Comparison of ENCODE assay signal across 8 mouse cellular contexts in the genomic region with DNA sequence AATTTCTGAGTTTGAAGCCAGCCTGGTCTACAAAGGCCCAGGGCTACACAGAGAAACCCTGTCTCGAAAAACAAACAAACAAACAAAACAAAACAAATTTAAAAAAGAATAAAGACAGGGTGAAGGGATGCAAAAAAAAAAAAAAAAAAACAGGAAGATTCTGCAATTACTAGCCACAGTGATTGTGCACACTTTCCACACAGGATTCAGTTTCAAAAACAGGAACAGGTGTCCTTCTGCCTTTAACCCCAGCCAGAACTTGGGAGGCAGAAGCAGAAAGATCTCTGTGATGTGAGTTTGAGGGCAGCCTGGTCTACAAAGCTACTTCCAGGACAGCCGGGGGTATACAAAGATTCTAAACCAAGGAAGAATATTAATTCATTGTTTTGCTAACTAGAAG. TPM values are rescaled to one million over a fixed set of nuclear protein-coding genes. Genes with fewer than 3 reads are reported as not detected.
DNase-seq lines count a peak whose midpoint lies in the region; ATAC-seq lines count a peak whose summit lies in the region.

No protein-coding gene starts in this region.

- WGBS in kidney, embryonic 15.5 days, result 80% methylated on average over 2 of the region's 2 CpGs
- 73% methylated on average over 2 of the region's 2 CpGs for WGBS in embryonic facial prominence, embryonic 10.5 days
- 59% methylated on average over 2 of the region's 2 CpGs for WGBS in intestine, embryonic 14.5 days
- 68% methylated on average over 2 of the region's 2 CpGs for WGBS in midbrain, embryonic 16.5 days

- H3K4me1 ChIP-seq in kidney, embryonic 15.5 days, result peaks cover 32% of the 10 kb centered on the region
- peaks cover 29% of the 10 kb centered on the region for H3K4me1 ChIP-seq in embryonic facial prominence, embryonic 10.5 days
- peaks cover 21% of the 10 kb centered on the region for H3K4me1 ChIP-seq in intestine, embryonic 14.5 days (replicated peaks; ENCODE audit: control insufficient read depth, insufficient read depth, low read length)
- H3K4me1 ChIP-seq in midbrain, embryonic 16.5 days (ENCODE audit: control insufficient read depth, insufficient read depth, low read length), result peaks cover 24% of the 10 kb centered on the region

- H3K36me3 ChIP-seq in kidney, embryonic 15.5 days, result peaks cover 12% of the 10 kb centered on the region
- peaks cover 15% of the 10 kb centered on the region for H3K36me3 ChIP-seq in embryonic facial prominence, embryonic 10.5 days (replicated peaks)
- H3K36me3 ChIP-seq in intestine, embryonic 14.5 days (ENCODE audit: control insufficient read depth, insufficient read depth, low read length), result peaks cover 8% of the 10 kb centered on the region; the same call in 1 of the 2 replicates
- no peaks in the 10 kb centered on the region for H3K36me3 ChIP-seq in midbrain, embryonic 16.5 days (ENCODE audit: control insufficient read depth, insufficient read depth, low read length)

- H3K9ac ChIP-seq in kidney, embryonic 15.5 days, result peak overlapping the region; percentile 67
- peak overlapping the region; percentile 33 for H3K9ac ChIP-seq in intestine, embryonic 14.5 days (ENCODE audit: low read length)
- peak overlapping the region; percentile 57 for H3K9ac ChIP-seq in midbrain, embryonic 16.5 days (ENCODE audit: low read depth, low read length)

- H3K27ac ChIP-seq in kidney, embryonic 15.5 days, result peak overlapping the region; percentile 91; the same call in 1 of the 2 replicates
- peak overlapping the region; percentile 89 for H3K27ac ChIP-seq in embryonic facial prominence, embryonic 10.5 days (replicated peaks)
- peak overlapping the region; percentile 8; the same call in 1 of the 2 replicates for H3K27ac ChIP-seq in intestine, embryonic 14.5 days (ENCODE audit: low read depth)
- H3K27ac ChIP-seq in midbrain, embryonic 16.5 days (ENCODE audit: low read length), result peak overlapping the region; percentile 89

- no peaks in the 10 kb centered on the region for H3K9me3 ChIP-seq in kidney, embryonic 15.5 days (replicated peaks)
- no peaks in the 10 kb centered on the region for H3K9me3 ChIP-seq in embryonic facial prominence, embryonic 10.5 days
- H3K9me3 ChIP-seq in intestine, embryonic 14.5 days (ENCODE audit: control insufficient read depth, low read length), result no peaks in the 10 kb centered on the region
- no peaks in the 10 kb centered on the region for H3K9me3 ChIP-seq in midbrain, embryonic 16.5 days (replicated peaks; ENCODE audit: control insufficient read depth, low read length, poor library complexity, severe bottlenecking)

- H3K4me2 ChIP-seq in kidney, embryonic 15.5 days, result peak overlapping the region; percentile 91
- H3K4me2 ChIP-seq in intestine, embryonic 14.5 days (ENCODE audit: low read length), result peak overlapping the region; percentile 80
- H3K4me2 ChIP-seq in midbrain, embryonic 16.5 days (ENCODE audit: low read length), result peak overlapping the region; percentile 63

- no peaks in the 10 kb centered on the region for H3K27me3 ChIP-seq in kidney, embryonic 15.5 days
- peaks cover 9% of the 10 kb centered on the region for H3K27me3 ChIP-seq in embryonic facial prominence, embryonic 10.5 days (replicated peaks; ENCODE audit: low read depth, poor library complexity, severe bottlenecking)
- no peaks in the 10 kb centered on the region for H3K27me3 ChIP-seq in intestine, embryonic 14.5 days (replicated peaks; ENCODE audit: control insufficient read depth, insufficient read depth, low read length)
- H3K27me3 ChIP-seq in midbrain, embryonic 16.5 days (ENCODE audit: control insufficient read depth, insufficient read depth, low read depth, low read length), result no peaks in the 10 kb centered on the region

- ATAC-seq in kidney, embryonic 15.5 days (replicated peaks; ENCODE audit: low FRiP score), result no peak
- ATAC-seq in intestine, embryonic 14.5 days (replicated peaks; ENCODE audit: low FRiP score, low TSS enrichment, low read depth), result no peak
- no peak for ATAC-seq in midbrain, embryonic 16.5 days

- H3K4me3 ChIP-seq in kidney, embryonic 15.5 days (replicated peaks), result peak overlapping the region; percentile 95
- H3K4me3 ChIP-seq in embryonic facial prominence, embryonic 10.5 days, result peak overlapping the region; percentile 90
- H3K4me3 ChIP-seq in intestine, embryonic 14.5 days (ENCODE audit: low read depth, low read length), result peak overlapping the region; percentile 78
- peak overlapping the region; percentile 87 for H3K4me3 ChIP-seq in midbrain, embryonic 16.5 days (ENCODE audit: low read depth, low read length)

- no peak for DNase-seq in kidney, adult 9 months
- no peak for DNase-seq in embryonic facial prominence, embryonic 10.5 days (ENCODE audit: low spot score)
- no peak for DNase-seq in intestine, embryonic 14.5 days (ENCODE audit: low spot score)
- no peak for DNase-seq in urinary bladder, adult 18-20 months (ENCODE audit: low spot score in 2 of 2)
- DNase-seq in cerebellum, postnatal 36 days, result no peak
- no peak for DNase-seq in frontal cortex, postnatal 14 days (ENCODE audit: low spot score in 2 of 2)

RNA-seq across cellular contexts. Expression of a gene that starts 1.3 kb away (rescaled TPM):
- polyA plus RNA-seq in kidney, embryonic 15.5 days (2015; fragmentation: Nextera tagmentation; extraction: Ambion mirVana), result 7.4 and 8.7 TPM in 2 replicates
- 5.3 and 5.9 TPM in 2 replicates for polyA plus RNA-seq in embryonic facial prominence, embryonic 10.5 days (2016; fragmentation: Nextera tagmentation; extraction: Ambion mirVana)
- polyA plus RNA-seq in intestine, embryonic 14.5 days (2014; fragmentation: Nextera tagmentation; extraction: Ambion mirVana), result 8.8 TPM in 2 replicates
- polyA plus RNA-seq in midbrain, embryonic 16.5 days (2015; fragmentation: Nextera tagmentation; extraction: Ambion mirVana), result 15.7 and 20.4 TPM in 2 replicates

RNA-seq across cellular contexts. Expression of a gene that starts 12.3 kb away (rescaled TPM):
- 60.8 and 64.3 TPM in 2 replicates for polyA plus RNA-seq in kidney, embryonic 15.5 days (2015; fragmentation: Nextera tagmentation; extraction: Ambion mirVana)
- 41.0 and 44.5 TPM in 2 replicates for polyA plus RNA-seq in embryonic facial prominence, embryonic 10.5 days (2016; fragmentation: Nextera tagmentation; extraction: Ambion mirVana)
- polyA plus RNA-seq in intestine, embryonic 14.5 days (2014; fragmentation: Nextera tagmentation; extraction: Ambion mirVana), result 50.1 and 58.9 TPM in 2 replicates
- 41.2 and 44.0 TPM in 2 replicates for polyA plus RNA-seq in midbrain, embryonic 16.5 days (2015; fragmentation: Nextera tagmentation; extraction: Ambion mirVana)

RNA-seq across cellular contexts. Expression of a gene that starts 12.8 kb away (rescaled TPM):
- 164 and 175 TPM in 2 replicates for polyA plus RNA-seq in kidney, embryonic 15.5 days (2015; fragmentation: Nextera tagmentation; extraction: Ambion mirVana)
- polyA plus RNA-seq in embryonic facial prominence, embryonic 10.5 days (2016; fragmentation: Nextera tagmentation; extraction: Ambion mirVana), result 215 and 218 TPM in 2 replicates
- polyA plus RNA-seq in intestine, embryonic 14.5 days (2014; fragmentation: Nextera tagmentation; extraction: Ambion mirVana), result 150 and 170 TPM in 2 replicates
- polyA plus RNA-seq in midbrain, embryonic 16.5 days (2015; fragmentation: Nextera tagmentation; extraction: Ambion mirVana), result 12.6 and 15.4 TPM in 2 replicates

RNA-seq across cellular contexts. Expression of a gene that starts 30.0 kb away (rescaled TPM):
- polyA plus RNA-seq in kidney, embryonic 15.5 days (2015; fragmentation: Nextera tagmentation; extraction: Ambion mirVana), result 83.5 and 101 TPM in 2 replicates
- 60.9 and 70.0 TPM in 2 replicates for polyA plus RNA-seq in embryonic facial prominence, embryonic 10.5 days (2016; fragmentation: Nextera tagmentation; extraction: Ambion mirVana)
- polyA plus RNA-seq in intestine, embryonic 14.5 days (2014; fragmentation: Nextera tagmentation; extraction: Ambion mirVana), result 76.7 TPM in 2 replicates
- polyA plus RNA-seq in midbrain, embryonic 16.5 days (2015; fragmentation: Nextera tagmentation; extraction: Ambion mirVana), result 335 and 438 TPM in 2 replicates

RNA-seq across cellular contexts. Expression of a gene that starts 36.8 kb away (rescaled TPM):
- polyA plus RNA-seq in kidney, embryonic 15.5 days (2015; fragmentation: Nextera tagmentation; extraction: Ambion mirVana), result 12.1 and 13.7 TPM in 2 replicates
- polyA plus RNA-seq in embryonic facial prominence, embryonic 10.5 days (2016; fragmentation: Nextera tagmentation; extraction: Ambion mirVana), result 6.1 and 7.3 TPM in 2 replicates
- 10.5 and 13.4 TPM in 2 replicates for polyA plus RNA-seq in intestine, embryonic 14.5 days (2014; fragmentation: Nextera tagmentation; extraction: Ambion mirVana)
- 12.4 TPM in 2 replicates for polyA plus RNA-seq in midbrain, embryonic 16.5 days (2015; fragmentation: Nextera tagmentation; extraction: Ambion mirVana)

Comparison
In these comparisons a context has a peak if more than half of its experiments do, and no peak if none do; other contexts are left out.
1. H3K27ac ChIP-seq: peak in every context shown above with its lines; median percentile 91 in kidney, embryonic 15.5 days; 89 in embryonic facial prominence, embryonic 10.5 days; 89 in midbrain, embryonic 16.5 days; 8 in intestine, embryonic 14.5 days.